Comparison of ENCODE assay signal across 19 mouse cellular contexts in genomic region chr5:113468625-113469024, GRCm38 (mm10). TPM values are rescaled to one million over a fixed set of nuclear protein-coding genes. Genes with fewer than 3 reads are reported as not detected.
DNase-seq lines count a peak whose midpoint lies in the region; ATAC-seq and TF ChIP-seq lines count a peak whose summit lies in the region.
"Had no signal": no experiment of that assay in that cellular context is flagged by ENCODE, and none has a peak within 500 bp of the region (broad histone marks: within the 10 kb centered on the region; RNA-seq: fewer than 3 reads in every experiment).

No protein-coding gene starts in this region.

- H3K9me3 ChIP-seq in stomach, embryonic 14.5 days (ENCODE audit: control insufficient read depth, low read depth, low read length), result no peaks in the 10 kb centered on the region
- no peaks in the 10 kb centered on the region for H3K9me3 ChIP-seq in stomach, postnatal 0 days (ENCODE audit: control insufficient read depth, low read length)
- H3K9me3 ChIP-seq in limb, embryonic 12.5 days, result no peaks in the 10 kb centered on the region
- H3K9me3 ChIP-seq: heart, embryonic 13.5 days; hindbrain, embryonic 15.5 days; liver, embryonic 15.5 days; midbrain, embryonic 15.5 days; neural tube, embryonic 15.5 days had no signal

- no peak overlapping the region for H3K4me3 ChIP-seq in stomach, embryonic 14.5 days (ENCODE audit: low read depth, low read length)
- no peak overlapping the region for H3K4me3 ChIP-seq in stomach, postnatal 0 days (ENCODE audit: low read depth, low read length)
- no peak overlapping the region for H3K4me3 ChIP-seq in limb, embryonic 12.5 days (replicated peaks)
- H3K4me3 ChIP-seq: heart, embryonic 13.5 days; hindbrain, embryonic 15.5 days; liver, embryonic 15.5 days; midbrain, embryonic 15.5 days; neural tube, embryonic 15.5 days had no signal

- no peak for TF ChIP-seq CTCF in stomach, postnatal 0 days (IDR thresholded peaks at IDR 0.05; ENCODE audit: low read depth)

- H3K4me1 ChIP-seq in stomach, embryonic 14.5 days (ENCODE audit: control insufficient read depth, insufficient read depth, low read length), result peaks cover 10% of the 10 kb centered on the region; the same call in 1 of the 2 replicates
- no peaks in the 10 kb centered on the region; the same call in 1 of the 2 replicates for H3K4me1 ChIP-seq in stomach, postnatal 0 days (replicated peaks; ENCODE audit: control insufficient read depth, insufficient read depth)
- peaks cover 36% of the 10 kb centered on the region for H3K4me1 ChIP-seq in limb, embryonic 12.5 days (replicated peaks)
- H3K4me1 ChIP-seq: liver, embryonic 15.5 days had no signal

- H3K27ac ChIP-seq in stomach, embryonic 14.5 days (ENCODE audit: low read length), result peak overlapping the region; percentile 21; the same call in 1 of the 2 replicates
- no peak overlapping the region for H3K27ac ChIP-seq in stomach, postnatal 0 days (replicated peaks)
- peak overlapping the region; percentile 74 for H3K27ac ChIP-seq in limb, embryonic 12.5 days
- H3K27ac ChIP-seq: heart, embryonic 13.5 days; hindbrain, embryonic 15.5 days; liver, embryonic 15.5 days; neural tube, embryonic 15.5 days had no signal

- ATAC-seq in stomach, embryonic 14.5 days (ENCODE audit: insufficient number of reproducible peaks, insufficient read depth, low FRiP score, low read depth), result no peak
- ATAC-seq in stomach, postnatal 0 days (ENCODE audit: low FRiP score, low TSS enrichment), result no peak
- ATAC-seq in limb, embryonic 12.5 days (ENCODE audit: insufficient number of reproducible peaks, insufficient read depth, low FRiP score, low TSS enrichment, low read depth), result 0 out of 2 replicates have a peak, but pooled peaks have one; percentile 64
- ATAC-seq: CD4-positive, CD25-positive, alpha-beta regulatory T cell, adult 4 months; lung, postnatal 0 days; midbrain, embryonic 15.5 days had no signal

- no peak overlapping the region for H3K9ac ChIP-seq in stomach, embryonic 14.5 days (replicated peaks; ENCODE audit: low read depth, low read length)
- H3K9ac ChIP-seq in stomach, postnatal 0 days (ENCODE audit: low read length), result no peak overlapping the region
- no peak overlapping the region for H3K9ac ChIP-seq in limb, embryonic 12.5 days (replicated peaks)
- H3K9ac ChIP-seq: hindbrain, embryonic 15.5 days; liver, embryonic 15.5 days; midbrain, embryonic 15.5 days; neural tube, embryonic 15.5 days had no signal

- no peaks in the 10 kb centered on the region for H3K36me3 ChIP-seq in stomach, embryonic 14.5 days (ENCODE audit: control insufficient read depth, insufficient read depth, low read length)
- H3K36me3 ChIP-seq in stomach, postnatal 0 days (ENCODE audit: control insufficient read depth, insufficient read depth, low read length), result no peaks in the 10 kb centered on the region
- no peaks in the 10 kb centered on the region for H3K36me3 ChIP-seq in limb, embryonic 12.5 days
- H3K36me3 ChIP-seq: heart, embryonic 13.5 days; hindbrain, embryonic 15.5 days; liver, embryonic 15.5 days; midbrain, embryonic 15.5 days; neural tube, embryonic 15.5 days had no signal

- H3K4me2 ChIP-seq in stomach, embryonic 14.5 days (replicated peaks; ENCODE audit: low read depth, low read length), result no peak overlapping the region
- no peak overlapping the region for H3K4me2 ChIP-seq in stomach, postnatal 0 days (replicated peaks; ENCODE audit: low read depth)
- H3K4me2 ChIP-seq in limb, embryonic 12.5 days, result peak overlapping the region; percentile 42
- H3K4me2 ChIP-seq: hindbrain, embryonic 15.5 days; liver, embryonic 15.5 days; midbrain, embryonic 15.5 days had no signal

- WGBS in stomach, embryonic 14.5 days, result 68% methylated on average over 5 of the region's 5 CpGs
- WGBS in stomach, postnatal 0 days, result 58% methylated on average over 5 of the region's 5 CpGs
- WGBS in limb, embryonic 12.5 days, result 65% methylated on average over 5 of the region's 5 CpGs

- peak; percentile 70 for DNase-seq in heart, adult 11 months
- no peak for DNase-seq in heart, adult 9 months (ENCODE audit: low spot score in 2 of 2)
- DNase-seq in stomach, postnatal 0 days (ENCODE audit: low spot score), result no peak
- no peak for DNase-seq in kidney, postnatal 4 days
- no peak for DNase-seq in adrenal gland, adult (ENCODE audit: inconsistent age in 2 of 2, low spot score in 1 of 2)
- DNase-seq: cerebellum, adult 18-20 months; kidney, adult 11 months; kidney, postnatal 14 days; right cerebral cortex, postnatal 25 days; thymus, postnatal 14 days had no signal

- no peak for TF ChIP-seq EP300 in stomach, postnatal 0 days (optimal IDR thresholded peaks at IDR 0.05)

- no peaks in the 10 kb centered on the region for H3K27me3 ChIP-seq in stomach, embryonic 14.5 days (ENCODE audit: control insufficient read depth, insufficient read depth, low read length)
- no peaks in the 10 kb centered on the region for H3K27me3 ChIP-seq in stomach, postnatal 0 days (ENCODE audit: control insufficient read depth, insufficient read depth, low read length)
- H3K27me3 ChIP-seq in limb, embryonic 12.5 days, result 0 out of 2 replicates have a peak, but pooled peaks cover 3% of the 10 kb centered on the region
- H3K27me3 ChIP-seq: hindbrain, embryonic 15.5 days; liver, embryonic 15.5 days; midbrain, embryonic 15.5 days; neural tube, embryonic 15.5 days had no signal

RNA-seq across cellular contexts. Expression of gene Wscd2, which starts 21.5 kb away (rescaled TPM):
- 6.2 and 6.6 TPM in 2 replicates for polyA plus RNA-seq in stomach, embryonic 14.5 days (2014; fragmentation: Nextera tagmentation; extraction: Ambion mirVana)
- 5.2 and 5.7 TPM in 2 replicates for polyA plus RNA-seq in stomach, postnatal 0 days (2015; fragmentation: Nextera tagmentation; extraction: Ambion mirVana)
- polyA plus RNA-seq in limb, embryonic 12.5 days (2016; fragmentation: Nextera tagmentation; extraction: Ambion mirVana), result 5.2 and 5.4 TPM in 2 replicates
